Mouse (Mus musculus) stomach, postnatal 0 days (tissue): ENCODE results near the gene Mtus2. TPM values are rescaled to one million over a fixed set of nuclear protein-coding genes. Genes with fewer than 3 reads are reported as not detected.

Experiments used
- ATAC-seq: fragments of 200-750 bp; cut with Nextera tagmentation; 2 replicates; pipeline ENCODE4 v1.8.0; 2017; ENCODE audit not compliant: low FRiP score, low TSS enrichment
- DNase-seq: peaks from one replicate; pipeline ENCODE4 v3.0.0-alpha.2; 2016; ENCODE audit warnings: low spot score
- H3K27ac ChIP-seq: fragments of 300-500 bp; sonication (generic); replicated peaks from 2 replicates; pipeline ENCODE4 v1.5.1; 2014; ENCODE audit warnings: mild to moderate bottlenecking, control low read depth
- H3K27me3 ChIP-seq: fragments of 300-500 bp; sonication (generic); 2 replicates; pipeline ENCODE4 v1.6.1; 2014; ENCODE audit warnings: low read length; ENCODE audit not compliant: control insufficient read depth, insufficient read depth
- H3K36me3 ChIP-seq: fragments of 300-500 bp; sonication (generic); 2 replicates; pipeline ENCODE4 v1.6.1; 2014; ENCODE audit warnings: low read length, mixed read lengths; ENCODE audit not compliant: control insufficient read depth, insufficient read depth
- H3K4me1 ChIP-seq: fragments of 300-500 bp; sonication (generic); replicated peaks from 2 replicates; pipeline ENCODE4 v1.6.1; 2014; ENCODE audit warnings: antibody characterized with exemption; ENCODE audit not compliant: control insufficient read depth, insufficient read depth
- H3K4me2 ChIP-seq: fragments of 300-500 bp; sonication (generic); replicated peaks from 2 replicates; pipeline ENCODE4 v1.6.1; 2014; ENCODE audit warnings: low read depth, mild to moderate bottlenecking, control low read depth, moderate library complexity
- H3K4me3 ChIP-seq: fragments of 300-500 bp; sonication (generic); 2 replicates; pipeline ENCODE4 v1.5.1; 2014; ENCODE audit warnings: low read depth, low read length, control low read depth
- H3K9ac ChIP-seq: fragments of 300-500 bp; sonication (generic); 2 replicates; pipeline ENCODE4 v1.6.1; 2014; ENCODE audit warnings: mild to moderate bottlenecking, low read length, control low read depth, mixed read lengths
- H3K9me3 ChIP-seq: fragments of 300-500 bp; sonication (generic); 2 replicates; pipeline ENCODE4 v1.6.1; 2016; ENCODE audit warnings: low read length; ENCODE audit not compliant: control insufficient read depth
- CTCF ChIP-seq: IDR thresholded peaks from 2 replicates; pipeline ENCODE4 v1.5.1; 2016; ENCODE audit warnings: antibody characterized with exemption, low read depth, mild to moderate bottlenecking, moderate library complexity
- EP300 ChIP-seq: optimal IDR thresholded peaks from 2 replicates; pipeline ENCODE3; 2016; ENCODE audit warnings: antibody characterized with exemption
- WGBS: fragments of 180-500 bp; shearing (Covaris S2); extraction: QIAGEN DNeasy Blood & Tissue Kit; methylation state at CpG from one replicate; pipeline ENCODE4 v1.1.7; 2014; 5-methylcytosine and 5-hydroxymethylcytosine counted together
- polyA plus RNA-seq: library from polyadenylated mRNA; unstranded; fragments of >200 nt; fragmentation: Nextera tagmentation; extraction: Ambion mirVana; gene quantifications from 2 replicates; pipeline ENCODE4 v1.2.1, GENCODE M21; 2015

The Mtus2 gene
- polyA plus RNA-seq, 1 experiment from 2014 or later: 12.3 TPM

DNA sequence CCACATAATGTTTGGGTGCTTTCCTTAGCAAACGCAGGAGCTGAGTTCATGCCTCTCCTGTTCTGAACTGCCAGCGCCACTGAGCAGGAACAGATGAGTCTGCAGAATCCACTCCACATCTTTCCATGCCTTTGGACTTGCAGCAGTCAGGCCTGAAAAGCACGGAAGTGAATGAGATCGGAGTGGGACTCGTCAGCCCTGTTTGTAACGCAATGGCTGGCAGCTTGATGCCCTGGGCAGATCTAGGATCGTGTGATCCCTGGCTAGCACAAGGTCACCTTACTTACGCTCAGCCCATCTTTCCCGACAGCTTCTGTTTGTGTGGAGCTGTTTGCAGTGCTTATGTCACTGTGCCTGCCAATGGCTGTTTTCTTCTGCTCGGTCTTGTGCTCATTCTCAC, 137.5 kb downstream of the Mtus2 start:
- no peaks in the 10 kb centered on the region for H3K9me3 ChIP-seq
- no peaks in the 10 kb centered on the region for H3K36me3 ChIP-seq
- ATAC-seq: no peak
- TF ChIP-seq EP300: no peak
- TF ChIP-seq CTCF: no peak
- no peak overlapping the region for H3K9ac ChIP-seq
- no peaks in the 10 kb centered on the region for H3K4me1 ChIP-seq
- no peak overlapping the region for H3K4me2 ChIP-seq
- H3K4me3 ChIP-seq: no peak overlapping the region
- 40% methylated on average over 10 of the region's 10 CpGs for WGBS
- H3K27me3 ChIP-seq: no peaks in the 10 kb centered on the region
- H3K27ac ChIP-seq: no peak overlapping the region
- no peak for DNase-seq

DNA sequence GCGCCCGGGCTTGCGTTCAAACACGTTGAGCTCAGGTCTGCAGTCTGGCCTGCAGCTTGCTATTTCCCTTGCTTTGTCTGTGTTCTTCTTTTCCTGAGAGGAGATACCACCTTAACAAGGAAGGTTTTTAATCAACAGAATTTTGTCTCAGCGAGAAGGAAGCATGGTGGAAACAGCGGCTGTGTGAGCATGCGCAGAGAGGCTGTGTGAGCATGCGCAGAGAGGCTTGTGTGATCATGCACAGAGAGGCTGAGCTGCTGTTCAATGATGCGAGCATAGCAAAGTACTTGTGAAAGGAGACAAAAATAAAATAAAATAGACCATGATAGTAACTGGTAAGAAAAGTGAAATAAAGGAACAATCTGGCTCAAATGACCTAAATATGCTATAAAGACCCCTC, 142.2 kb downstream of the Mtus2 start:
- no peak overlapping the region for H3K4me3 ChIP-seq
- no peaks in the 10 kb centered on the region for H3K27me3 ChIP-seq
- ATAC-seq (no peak), DNase-seq (no peak)
- TF ChIP-seq CTCF (no peak), EP300 (no peak)
- no peaks in the 10 kb centered on the region for H3K4me1 ChIP-seq
- H3K9me3 ChIP-seq: no peaks in the 10 kb centered on the region
- 90% methylated on average over 9 of the region's 9 CpGs for WGBS
- no peak overlapping the region for H3K9ac ChIP-seq
- H3K27ac ChIP-seq: no peak overlapping the region
- H3K36me3 ChIP-seq: no peaks in the 10 kb centered on the region
- no peak overlapping the region for H3K4me2 ChIP-seq

DNA sequence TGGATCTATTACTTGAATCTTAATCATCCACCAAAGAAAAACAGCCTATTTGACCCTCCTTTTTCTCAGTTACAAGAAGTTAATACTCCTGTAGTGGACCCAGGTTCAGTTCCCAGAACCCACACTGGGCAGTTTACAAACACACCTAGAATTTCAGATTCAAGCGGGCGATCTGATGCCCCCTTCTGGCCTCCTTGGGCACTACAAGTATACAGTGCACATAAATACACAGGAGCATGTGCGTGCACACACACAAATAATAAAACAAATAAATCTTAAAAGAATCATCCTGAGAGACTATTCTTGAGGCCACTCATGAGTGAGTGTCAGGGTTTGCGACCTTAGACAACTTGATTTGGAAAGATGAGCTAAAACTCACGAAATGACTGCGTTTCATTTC, 150.2 kb downstream of the Mtus2 start:
- no peaks in the 10 kb centered on the region for H3K9me3 ChIP-seq
- H3K27ac ChIP-seq: no peak overlapping the region
- H3K4me1 ChIP-seq: no peaks in the 10 kb centered on the region
- no peak for ATAC-seq
- H3K4me2 ChIP-seq: no peak overlapping the region
- no peaks in the 10 kb centered on the region for H3K36me3 ChIP-seq
- H3K27me3 ChIP-seq: no peaks in the 10 kb centered on the region
- no peak for DNase-seq
- H3K9ac ChIP-seq: no peak overlapping the region
- TF ChIP-seq EP300 (no peak), CTCF (peak; percentile 39)
- H3K4me3 ChIP-seq: no peak overlapping the region
- WGBS: 86% methylated on average over 6 of the region's 6 CpGs

DNA sequence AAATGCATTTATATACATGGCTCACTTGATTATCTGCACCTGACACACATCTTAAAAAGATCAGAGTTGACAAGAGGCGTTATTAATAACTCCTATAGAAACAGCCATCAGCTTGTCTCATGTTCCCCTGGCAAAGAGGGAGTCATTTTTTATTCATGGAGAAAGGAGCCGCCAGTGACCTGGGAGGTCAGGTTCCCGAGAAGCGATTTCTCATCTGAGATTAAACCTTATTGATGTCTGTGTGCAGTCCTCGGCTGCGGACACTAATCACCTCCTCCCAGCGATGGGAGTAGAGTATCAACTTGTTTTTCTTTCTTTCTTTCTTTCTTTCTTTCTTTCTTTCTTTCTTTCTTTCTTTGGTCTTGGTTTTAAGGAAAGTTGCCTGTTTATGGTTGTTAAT, 150.8 kb downstream of the Mtus2 start:
- H3K36me3 ChIP-seq: no peaks in the 10 kb centered on the region
- no peaks in the 10 kb centered on the region for H3K4me1 ChIP-seq
- H3K27me3 ChIP-seq: no peaks in the 10 kb centered on the region
- H3K9ac ChIP-seq: no peak overlapping the region
- H3K9me3 ChIP-seq: no peaks in the 10 kb centered on the region
- TF ChIP-seq CTCF (no peak), EP300 (no peak)
- DNase-seq (no peak), ATAC-seq (no peak)
- no peak overlapping the region for H3K4me3 ChIP-seq
- no peak overlapping the region for H3K4me2 ChIP-seq
- no peak overlapping the region for H3K27ac ChIP-seq
- 30% methylated on average over 7 of the region's 7 CpGs for WGBS

DNA sequence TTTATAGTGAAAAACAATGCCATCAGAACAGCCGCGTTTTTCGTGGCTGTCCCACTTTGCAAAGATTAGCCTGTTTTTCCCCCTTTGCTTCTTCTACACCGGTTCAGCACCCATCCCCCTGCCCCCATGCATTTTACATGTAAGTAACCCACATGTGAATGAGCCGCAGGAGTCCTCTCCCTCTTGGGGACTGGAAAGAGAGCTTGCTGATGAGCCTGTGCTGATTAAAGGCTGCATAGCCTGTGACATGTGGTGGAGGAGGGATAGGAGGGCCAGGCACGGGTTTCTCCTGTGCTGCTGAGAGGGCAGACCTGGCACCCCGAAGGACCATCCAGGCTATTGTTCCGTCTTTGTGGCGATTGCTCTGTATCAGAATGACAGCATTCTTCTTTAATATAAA, 151.2 kb downstream of the Mtus2 start:
- H3K27me3 ChIP-seq: no peaks in the 10 kb centered on the region
- H3K27ac ChIP-seq: no peak overlapping the region
- TF ChIP-seq CTCF (no peak), EP300 (no peak)
- DNase-seq: no peak
- H3K4me2 ChIP-seq: no peak overlapping the region
- ATAC-seq: no peak
- no peaks in the 10 kb centered on the region for H3K4me1 ChIP-seq
- no peak overlapping the region for H3K9ac ChIP-seq
- H3K9me3 ChIP-seq: no peaks in the 10 kb centered on the region
- no peaks in the 10 kb centered on the region for H3K36me3 ChIP-seq
- 51% methylated on average over 9 of the region's 9 CpGs for WGBS
- H3K4me3 ChIP-seq: no peak overlapping the region

DNA sequence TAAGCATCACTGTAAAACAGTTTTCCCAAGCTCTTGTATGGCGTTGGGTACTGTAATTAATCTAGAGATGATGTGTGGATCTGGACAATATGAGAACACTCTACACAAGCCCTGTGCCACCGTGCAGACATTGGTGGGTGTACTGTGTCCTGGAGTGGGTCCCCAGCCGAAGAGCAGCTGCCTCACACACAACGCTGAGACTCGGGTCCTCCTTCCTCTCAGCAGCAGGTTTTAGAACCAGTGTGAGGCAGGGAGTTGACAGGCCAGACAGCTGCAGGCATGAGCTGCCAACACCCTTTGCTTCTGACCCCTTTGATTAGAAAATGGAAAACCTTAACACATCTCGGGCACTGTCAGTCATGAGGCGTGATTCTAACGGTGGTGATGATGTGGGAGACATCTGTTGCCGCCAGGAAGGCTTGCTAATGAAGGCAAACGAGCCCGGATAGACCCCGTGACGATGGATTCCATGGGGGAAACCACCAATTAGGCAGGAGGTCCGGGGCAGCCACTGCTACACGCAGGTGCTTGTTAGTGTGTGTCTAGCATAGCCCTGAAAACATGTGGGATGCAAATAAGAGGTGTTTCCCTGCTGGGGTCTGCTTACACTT, 158.2 kb downstream of the Mtus2 start:
- Histone ChIP-seq H3K4me3 (no peak overlapping the region), H3K9ac (no peak overlapping the region), H3K4me2 (no peak overlapping the region), H3K36me3 (no peaks in the 10 kb centered on the region), H3K27me3 (no peaks in the 10 kb centered on the region), H3K9me3 (no peaks in the 10 kb centered on the region), H3K27ac (no peak overlapping the region), H3K4me1 (no peaks in the 10 kb centered on the region)
- no peak for TF ChIP-seq CTCF
- TF ChIP-seq EP300: no peak
- DNase-seq (no peak), ATAC-seq (no peak)
- 69% methylated on average over 15 of the region's 15 CpGs for WGBS
